Mouse (Mus musculus) small intestine, adult 2 months (tissue): Measurements from ENCODE around the gene Prr18.
"Not testable (repeated sequence)": the region's sequence is repeated elsewhere in the genome, so short reads cannot be mapped to it uniquely, and the experiment has no call there.

Source experiments
- CTCF ChIP-seq: fragments of 200-500 bp; IDR thresholded peaks from 2 replicates; pipeline ENCODE4 v1.5.1; 2012; ENCODE audit warnings: low read depth, mild to moderate bottlenecking, control low read depth, inconsistent platforms, low read length, moderate library complexity, mixed read lengths; ENCODE audit not compliant: insufficient replicate concordance, insufficient read length; ENCODE audit errors: extremely low read depth
- POLR2A ChIP-seq: fragments of 200-500 bp; IDR thresholded peaks from 2 replicates; pipeline ENCODE4 v1.6.1; 2012; ENCODE audit warnings: low read depth, mild to moderate bottlenecking, control low read depth, inconsistent platforms, low read length, moderate library complexity

DNA sequence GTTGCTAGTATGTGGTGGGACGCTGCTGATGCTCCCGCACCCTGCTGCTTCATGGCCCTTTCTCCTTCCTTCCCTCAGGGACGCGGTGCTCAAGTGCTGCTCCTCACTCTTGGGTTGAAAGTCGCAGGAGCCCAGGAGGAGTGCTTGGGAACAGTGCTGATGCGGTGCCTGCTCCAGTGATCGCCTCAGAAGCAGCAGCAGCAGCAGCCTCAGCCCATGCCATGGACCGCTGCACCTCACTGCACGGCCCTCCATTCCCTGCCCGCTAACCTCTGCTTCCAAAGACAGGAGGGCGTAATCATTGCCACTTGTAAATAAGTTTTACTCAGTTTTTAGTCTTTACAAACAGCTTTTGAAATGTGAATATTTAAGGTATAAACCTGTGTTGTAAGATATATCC is 10.4 kb upstream of the Prr18 start:
- TF ChIP-seq CTCF, POLR2A: not testable (repeated sequence)
